Mouse (Mus musculus) thymus, postnatal 36 days (tissue): ENCODE data around the gene Plb1.

Experiments
- DNase-seq, 2 experiments: peaks; one replicate each; pipeline ENCODE4 v3.0.0; 2022; ENCODE audit warnings: mixed read lengths in 2 of 2

The Plb1 gene

GRCm38 (mm10) chr5:32395101-32395892 lies 162.8 kb downstream of the Plb1 start:
- DNase-seq: no peak

DNA sequence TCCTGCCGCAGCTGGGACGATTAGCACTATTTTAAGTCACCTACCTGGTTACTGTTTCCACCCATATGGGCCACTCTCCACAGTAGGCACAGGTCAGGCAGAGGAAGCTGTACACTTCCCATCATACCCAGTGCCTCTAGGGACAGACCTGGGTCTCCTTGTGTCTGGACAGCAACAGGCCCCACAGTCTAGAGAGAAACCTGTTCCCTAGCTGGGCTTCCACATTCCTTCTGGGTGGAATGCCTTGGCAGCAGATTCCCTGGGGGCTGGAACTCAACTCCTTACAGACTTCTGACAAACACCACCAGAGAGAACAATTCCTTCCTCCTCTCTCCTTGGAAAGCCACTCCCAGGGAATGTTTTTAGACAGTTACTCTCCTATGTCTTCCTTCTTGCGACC lies 165.2 kb downstream of the Plb1 start:
- DNase-seq: no peak

DNA sequence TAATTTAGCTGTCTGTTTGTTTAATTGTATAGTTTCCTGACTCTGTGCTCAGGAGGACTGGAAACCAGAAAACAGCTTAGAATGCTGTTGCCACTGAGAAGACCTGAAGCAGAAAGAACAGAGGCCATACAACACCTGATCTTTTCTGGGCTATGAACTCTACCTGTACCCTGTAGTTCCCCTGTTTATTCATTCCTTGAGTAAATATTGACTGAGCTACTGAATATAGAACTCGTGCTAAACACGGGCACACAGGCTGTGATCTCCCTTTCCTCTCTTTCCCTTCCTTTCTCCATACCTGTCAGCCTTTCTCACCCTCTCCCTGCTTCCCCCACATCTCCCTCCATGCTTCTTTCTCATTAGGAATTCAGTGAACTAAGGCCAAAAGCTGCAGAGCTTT lies 168.4 kb downstream of the Plb1 start:
- DNase-seq: no peak

GRCm38 (mm10) chr5:32403082-32403953 lies 170.8 kb downstream of the Plb1 start:
- no peak for DNase-seq

DNA sequence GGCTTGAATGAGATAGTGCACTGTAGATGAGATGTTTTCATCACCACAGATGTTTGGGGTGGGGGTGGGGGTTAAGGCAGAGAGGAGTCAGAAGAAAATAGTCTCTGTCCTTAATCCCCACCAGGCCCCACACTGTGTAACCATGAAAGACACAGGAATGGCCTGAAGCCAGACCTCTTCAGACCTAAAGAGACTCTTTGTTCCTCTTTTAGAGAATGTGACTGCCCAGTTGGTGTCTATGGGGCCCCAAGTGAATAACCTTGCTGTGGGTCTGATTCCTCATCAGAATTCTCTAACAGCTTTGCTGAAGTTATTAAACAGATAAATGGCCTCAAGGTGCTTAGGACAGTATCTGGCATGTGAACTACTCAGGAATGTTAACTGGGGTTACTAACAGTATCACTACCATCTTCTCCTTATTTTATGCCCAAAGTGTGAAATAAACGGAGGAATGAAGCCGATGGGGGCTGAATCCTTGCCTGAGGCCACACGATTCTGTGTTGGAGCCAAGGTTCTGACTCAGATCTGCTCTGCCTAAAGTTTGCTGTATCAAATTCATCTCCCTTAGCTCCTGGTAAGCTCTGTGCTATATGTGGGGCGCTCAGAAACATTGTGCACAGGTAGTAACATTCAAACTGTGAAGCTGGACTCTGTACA lies 172.8 kb downstream of the Plb1 start:
- DNase-seq: no peak

DNA sequence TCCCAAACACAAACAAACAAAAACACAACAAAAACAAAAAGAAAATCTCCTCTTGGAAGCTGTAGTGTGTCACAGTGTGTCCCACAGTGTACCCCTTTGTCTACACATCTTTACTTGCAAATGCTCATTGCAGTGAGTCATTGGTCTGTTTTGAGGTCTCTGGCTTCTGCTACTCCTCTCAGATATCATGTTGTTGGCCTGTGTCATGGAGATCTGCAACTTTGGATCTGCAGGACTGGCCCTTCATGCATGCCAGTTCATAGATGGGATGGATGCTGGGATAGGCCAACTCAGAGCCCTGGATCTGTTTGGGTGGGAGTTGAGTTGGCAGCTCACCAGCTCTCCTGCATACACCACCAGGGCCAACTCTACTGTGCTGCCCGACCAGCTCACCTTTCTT lies 176.3 kb downstream of the Plb1 start:
- no peak for DNase-seq

GRCm38 (mm10) chr5:32409747-32410146 lies 177.2 kb downstream of the Plb1 start:
- DNase-seq: no peak

DNA sequence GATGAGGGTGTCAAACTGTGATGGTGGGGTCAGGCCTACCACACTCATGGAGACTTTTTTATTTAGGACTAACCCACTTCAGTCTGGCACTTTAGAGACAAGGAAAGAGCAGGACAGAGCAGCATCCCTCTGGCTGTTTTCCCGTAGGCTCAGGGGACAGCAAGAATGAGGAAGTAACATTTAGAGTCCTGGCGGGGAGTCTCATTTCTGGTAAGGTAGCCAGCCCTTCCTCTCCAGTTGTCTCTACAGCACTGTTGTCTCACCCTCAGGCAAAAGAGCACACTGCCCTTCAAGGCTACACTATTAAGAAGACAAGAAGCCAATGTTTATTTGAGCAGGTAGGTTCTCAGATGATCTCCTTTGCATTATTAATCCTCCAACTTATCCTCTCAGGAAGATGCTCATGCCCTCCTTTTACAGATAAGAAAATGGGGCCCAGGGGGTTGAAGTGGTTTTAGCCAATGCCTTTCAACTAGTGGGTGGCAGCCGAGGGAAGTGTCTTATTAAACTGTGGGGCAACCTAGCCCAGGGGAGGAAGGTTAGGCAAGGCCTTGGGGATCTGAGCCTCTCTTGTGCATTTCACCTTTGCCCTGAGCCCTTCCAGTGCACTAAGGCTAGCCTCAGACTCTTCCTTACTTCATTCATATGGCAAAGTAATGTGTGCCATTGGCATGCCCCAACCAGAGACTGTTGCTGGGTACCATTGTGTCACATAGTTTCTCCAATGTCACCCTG lies 178.6 kb downstream of the Plb1 start:
- no peak for DNase-seq

- DNase-seq: no peak
Measured at GRCm38 (mm10) chr5:32412186-32412950, 179.9 kb downstream of the Plb1 start.

DNA sequence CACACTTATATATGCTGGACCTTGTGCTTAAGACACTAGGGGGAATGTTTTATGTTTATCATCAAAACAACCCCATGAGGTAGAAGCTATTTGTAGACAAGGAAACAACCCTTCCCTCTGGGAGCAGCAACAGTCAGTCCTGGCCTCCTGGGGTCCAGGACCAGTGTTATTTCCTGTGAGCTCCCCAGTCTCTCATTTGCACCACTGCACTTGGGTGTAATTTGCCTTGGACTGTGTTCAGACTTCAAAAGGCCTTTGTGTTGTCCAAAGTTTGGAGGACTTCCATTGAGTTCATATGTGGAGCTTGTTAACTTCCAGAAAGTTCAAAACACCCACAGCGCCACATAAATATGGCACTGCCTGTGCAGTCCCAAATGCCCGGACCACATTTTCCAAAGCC lies 180.6 kb downstream of the Plb1 start:
- no peak for DNase-seq

DNA sequence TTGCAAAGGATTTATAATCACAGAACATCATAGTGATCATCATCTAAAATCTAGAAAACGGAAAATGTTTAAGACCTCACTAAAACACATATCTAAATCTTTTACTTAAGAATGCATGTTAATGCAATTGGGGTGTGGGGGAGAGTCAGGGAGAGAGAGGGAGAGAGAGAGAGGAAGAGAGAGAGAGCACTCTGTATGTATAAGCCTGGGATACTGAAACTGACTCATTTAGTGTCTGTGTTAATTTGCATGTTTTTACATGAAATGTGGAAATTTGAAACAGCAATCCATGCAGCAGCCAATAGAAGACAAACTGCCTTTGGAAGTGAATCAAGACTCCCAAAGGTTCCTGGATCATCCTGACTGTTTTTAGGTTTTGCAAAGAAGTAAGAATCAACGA lies 181.1 kb downstream of the Plb1 start:
- no peak for DNase-seq

- no peak for DNase-seq
Measured at GRCm38 (mm10) chr5:32414461-32414985, 182.0 kb downstream of the Plb1 start.

GRCm38 (mm10) chr5:32415554-32415953 lies 183.0 kb downstream of the Plb1 start:
- no peak for DNase-seq
